Mouse (Mus musculus): ENCODE measurements around the gene Snx30. TPM values are rescaled to one million over a fixed set of nuclear protein-coding genes. Genes with fewer than 3 reads are reported as not detected.

Snx30 gene
- polyA plus RNA-seq, 1 experiment from 2014 or later = 16.5 TPM

DNA sequence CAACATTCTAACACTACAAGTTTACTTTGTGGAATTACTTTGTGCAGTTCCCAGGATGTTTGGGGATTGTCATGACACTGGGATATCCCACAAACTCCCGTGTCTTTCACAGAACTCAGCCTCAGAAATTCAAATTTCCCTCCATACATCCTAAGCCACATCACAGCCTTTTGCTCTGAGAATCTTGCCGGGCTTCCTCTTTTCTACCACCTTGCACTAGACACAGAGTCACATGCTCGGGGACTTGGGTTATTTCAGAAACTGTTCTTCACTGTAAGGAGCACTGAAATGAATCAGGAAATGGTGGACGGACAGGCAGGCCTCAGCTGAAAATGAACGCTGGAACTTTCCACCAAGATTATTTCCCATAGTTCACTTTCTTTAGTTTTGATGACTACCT lies 2.3 kb upstream of the Snx30 start:
- WGBS = 85% methylated on average over 5 of the region's 5 CpGs
- H3K9me3 ChIP-seq (ENCODE audit: control insufficient read depth, low read length) = no peaks in the 10 kb centered on the region
- no peak overlapping the region for H3K4me2 ChIP-seq (ENCODE audit: low read length)
- H3K9ac ChIP-seq (ENCODE audit: low read depth, low read length) = no peak overlapping the region
- ATAC-seq = no peak
- peaks cover 19% of the 10 kb centered on the region for H3K4me1 ChIP-seq (ENCODE audit: control insufficient read depth, insufficient read depth, low read depth, low read length)
- H3K27ac ChIP-seq (ENCODE audit: low read depth, low read length) = no peak overlapping the region
- H3K4me3 ChIP-seq (ENCODE audit: low read length) = no peak overlapping the region
- H3K27me3 ChIP-seq (replicated peaks; ENCODE audit: control insufficient read depth, insufficient read depth, low read length) = no peaks in the 10 kb centered on the region
- no peaks in the 10 kb centered on the region for H3K36me3 ChIP-seq (ENCODE audit: control insufficient read depth, insufficient read depth, low read length)

GRCm38 (mm10) chr4:59804754-59805153 lies 886 bp upstream of the Snx30 start:
- WGBS = 64% methylated on average over 1 of the region's 1 CpGs
- H3K9me3 ChIP-seq (ENCODE audit: control insufficient read depth, low read length) = no peaks in the 10 kb centered on the region
- ATAC-seq = no peak
- H3K27ac ChIP-seq (ENCODE audit: low read depth, low read length) = no peak overlapping the region
- peaks cover 19% of the 10 kb centered on the region for H3K4me1 ChIP-seq (ENCODE audit: control insufficient read depth, insufficient read depth, low read depth, low read length)
- H3K9ac ChIP-seq (ENCODE audit: low read depth, low read length) = no peak overlapping the region
- peak overlapping the region; percentile 87 for H3K4me2 ChIP-seq (ENCODE audit: low read length)
- peak overlapping the region; percentile 98 for H3K4me3 ChIP-seq (ENCODE audit: low read length)
- H3K27me3 ChIP-seq (replicated peaks; ENCODE audit: control insufficient read depth, insufficient read depth, low read length) = no peaks in the 10 kb centered on the region
- no peaks in the 10 kb centered on the region for H3K36me3 ChIP-seq (ENCODE audit: control insufficient read depth, insufficient read depth, low read length)

DNA sequence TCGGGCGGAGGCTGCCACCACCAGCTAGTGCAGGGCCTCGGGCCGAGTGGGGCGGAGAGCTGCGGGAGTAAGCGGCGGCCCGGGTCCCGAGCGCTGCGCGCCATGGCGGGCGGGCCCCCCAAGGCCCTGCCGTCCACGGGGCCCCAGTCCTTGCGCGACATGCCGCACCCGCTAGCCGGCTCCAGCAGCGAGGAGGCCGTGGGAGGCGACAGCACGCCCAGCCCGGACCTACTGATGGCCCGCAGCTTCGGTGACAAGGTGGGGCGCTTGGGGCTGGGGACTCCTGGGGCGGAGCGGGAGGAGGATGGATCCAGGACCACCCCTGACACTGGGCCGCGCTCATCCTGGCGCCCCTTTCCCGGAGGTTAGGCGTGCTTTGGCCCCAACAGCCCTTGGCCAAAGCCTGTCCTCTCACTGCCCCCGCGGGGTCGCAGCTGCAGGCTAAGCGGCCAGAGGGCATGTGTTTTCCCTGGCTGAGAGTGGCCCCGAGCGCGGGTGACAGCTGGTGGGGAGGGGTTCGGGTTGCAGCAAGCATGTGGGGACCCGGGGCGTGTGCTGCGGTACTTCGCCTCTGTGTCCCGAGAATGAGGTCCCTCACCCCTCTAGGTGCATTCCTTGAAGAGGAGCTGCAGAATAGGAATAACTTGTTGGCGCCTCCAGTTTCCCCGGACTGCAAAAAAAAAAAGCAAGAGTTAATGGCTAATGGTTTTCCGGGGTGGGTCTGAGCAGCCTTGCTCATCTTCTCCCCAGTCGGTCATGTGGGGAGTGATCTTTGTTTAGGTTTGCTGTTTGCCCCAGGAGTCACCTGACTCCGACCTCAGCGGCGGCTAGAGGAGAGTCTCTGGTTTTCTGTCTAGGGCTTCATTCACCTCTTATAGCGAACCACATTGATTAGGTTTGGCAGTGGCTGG lies 583 bp downstream of the Snx30 start:
- Histone ChIP-seq H3K4me2 (ENCODE audit: low read length) (peak overlapping the region; percentile 87), H3K36me3 (ENCODE audit: control insufficient read depth, insufficient read depth, low read length) (no peaks in the 10 kb centered on the region), H3K27ac (ENCODE audit: low read depth, low read length) (peak overlapping the region; percentile 84), H3K27me3 (replicated peaks; ENCODE audit: control insufficient read depth, insufficient read depth, low read length) (no peaks in the 10 kb centered on the region), H3K9me3 (ENCODE audit: control insufficient read depth, low read length) (no peaks in the 10 kb centered on the region), H3K9ac (ENCODE audit: low read depth, low read length) (peak overlapping the region; percentile 93), H3K4me3 (ENCODE audit: low read length) (peak overlapping the region; percentile 98), H3K4me1 (ENCODE audit: control insufficient read depth, insufficient read depth, low read depth, low read length) (peaks cover 19% of the 10 kb centered on the region)
- ATAC-seq = peak; percentile 61
- WGBS = under 1% methylated on average over 50 of the region's 58 CpGs

GRCm38 (mm10) chr4:59806879-59807195 lies 1.2 kb downstream of the Snx30 start:
- no peak for ATAC-seq
- peak overlapping the region; percentile 98 for H3K4me3 ChIP-seq (ENCODE audit: low read length)
- H3K4me1 ChIP-seq (ENCODE audit: control insufficient read depth, insufficient read depth, low read depth, low read length) = peaks cover 19% of the 10 kb centered on the region
- no peaks in the 10 kb centered on the region for H3K9me3 ChIP-seq (ENCODE audit: control insufficient read depth, low read length)
- 2% methylated on average over 9 of the region's 9 CpGs for WGBS
- H3K27me3 ChIP-seq (replicated peaks; ENCODE audit: control insufficient read depth, insufficient read depth, low read length) = no peaks in the 10 kb centered on the region
- peak overlapping the region; percentile 93 for H3K9ac ChIP-seq (ENCODE audit: low read depth, low read length)
- H3K4me2 ChIP-seq (ENCODE audit: low read length) = peak overlapping the region; percentile 87
- H3K27ac ChIP-seq (ENCODE audit: low read depth, low read length) = peak overlapping the region; percentile 84
- H3K36me3 ChIP-seq (ENCODE audit: control insufficient read depth, insufficient read depth, low read length) = no peaks in the 10 kb centered on the region

DNA sequence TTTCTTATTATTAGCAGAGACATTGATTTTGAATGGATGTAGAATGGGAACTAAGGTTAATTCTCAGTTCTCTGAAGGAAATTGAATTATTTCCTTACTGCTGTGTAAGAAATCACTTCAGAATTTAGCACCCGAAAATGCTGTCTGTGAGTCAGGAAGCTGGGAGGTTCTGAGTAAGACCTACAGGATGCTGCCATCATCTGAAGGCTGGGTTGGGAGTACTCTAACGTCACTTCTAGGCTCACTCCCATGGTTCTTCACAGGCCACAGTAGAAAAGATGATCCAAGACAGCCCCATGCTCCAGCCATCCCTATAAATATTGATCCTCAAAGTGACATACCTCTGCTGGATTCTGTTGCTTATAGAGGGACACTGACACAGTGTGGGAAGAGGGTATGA lies 1.9 kb downstream of the Snx30 start:
- H3K27me3 ChIP-seq (replicated peaks; ENCODE audit: control insufficient read depth, insufficient read depth, low read length) = no peaks in the 10 kb centered on the region
- no peaks in the 10 kb centered on the region for H3K9me3 ChIP-seq (ENCODE audit: control insufficient read depth, low read length)
- H3K9ac ChIP-seq (ENCODE audit: low read depth, low read length) = no peak overlapping the region
- no peaks in the 10 kb centered on the region for H3K36me3 ChIP-seq (ENCODE audit: control insufficient read depth, insufficient read depth, low read length)
- peak overlapping the region; percentile 98; the same call in 1 of the 2 replicates for H3K4me3 ChIP-seq (ENCODE audit: low read length)
- H3K4me1 ChIP-seq (ENCODE audit: control insufficient read depth, insufficient read depth, low read depth, low read length) = peaks cover 19% of the 10 kb centered on the region
- no peak for ATAC-seq
- H3K27ac ChIP-seq (ENCODE audit: low read depth, low read length) = no peak overlapping the region
- WGBS = 60% methylated on average over 2 of the region's 2 CpGs
- peak overlapping the region; percentile 87 for H3K4me2 ChIP-seq (ENCODE audit: low read length)

GRCm38 (mm10) chr4:59808396-59808795 lies 2.8 kb downstream of the Snx30 start:
- no peak overlapping the region for H3K4me2 ChIP-seq (ENCODE audit: low read length)
- peaks cover 19% of the 10 kb centered on the region for H3K4me1 ChIP-seq (ENCODE audit: control insufficient read depth, insufficient read depth, low read depth, low read length)

DNA sequence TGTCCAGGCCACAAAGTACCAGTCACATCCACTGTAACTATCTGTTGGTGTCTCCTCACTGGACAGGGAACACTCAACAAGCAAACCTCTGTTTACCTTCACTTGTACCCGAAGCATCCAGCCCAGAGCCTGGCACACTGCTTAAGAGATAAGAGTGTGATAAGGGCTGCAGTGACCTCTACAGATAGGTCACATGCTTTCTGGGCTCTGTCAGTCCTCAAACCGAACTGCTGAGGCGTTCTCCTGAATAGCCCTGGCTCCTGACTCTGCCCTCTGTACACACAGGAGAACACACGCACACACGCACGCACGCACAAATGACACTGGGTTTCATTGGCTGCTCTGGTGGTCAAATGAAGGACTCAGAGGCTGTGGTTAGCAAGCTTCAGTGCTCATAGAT lies 8.5 kb downstream of the Snx30 start:
- Histone ChIP-seq H3K9me3 (ENCODE audit: control insufficient read depth, low read length) (no peaks in the 10 kb centered on the region), H3K4me1 (ENCODE audit: control insufficient read depth, insufficient read depth, low read depth, low read length) (peaks cover 7% of the 10 kb centered on the region), H3K27ac (ENCODE audit: low read depth, low read length) (no peak overlapping the region), H3K4me2 (ENCODE audit: low read length) (no peak overlapping the region), H3K4me3 (ENCODE audit: low read length) (no peak overlapping the region), H3K9ac (ENCODE audit: low read depth, low read length) (no peak overlapping the region), H3K36me3 (ENCODE audit: control insufficient read depth, insufficient read depth, low read length) (no peaks in the 10 kb centered on the region), H3K27me3 (replicated peaks; ENCODE audit: control insufficient read depth, insufficient read depth, low read length) (no peaks in the 10 kb centered on the region)
- ATAC-seq = no peak
- 79% methylated on average over 7 of the region's 7 CpGs for WGBS

More at GRCm38 (mm10) chr4:59808396-59808795, 2.8 kb downstream of the Snx30 start:
- H3K27me3 ChIP-seq (replicated peaks; ENCODE audit: control insufficient read depth, insufficient read depth, low read length) = no peaks in the 10 kb centered on the region
- H3K27ac ChIP-seq (ENCODE audit: low read depth, low read length) = no peak overlapping the region
- H3K9me3 ChIP-seq (ENCODE audit: control insufficient read depth, low read length) = no peaks in the 10 kb centered on the region
- WGBS = 75% methylated on average over 5 of the region's 5 CpGs
- no peak overlapping the region for H3K9ac ChIP-seq (ENCODE audit: low read depth, low read length)
- H3K36me3 ChIP-seq (ENCODE audit: control insufficient read depth, insufficient read depth, low read length) = no peaks in the 10 kb centered on the region
- no peak for ATAC-seq
- H3K4me3 ChIP-seq (ENCODE audit: low read length) = no peak overlapping the region

- H3K4me2 ChIP-seq (ENCODE audit: low read length) = no peak overlapping the region
- no peak for ATAC-seq
- no peaks in the 10 kb centered on the region for H3K27me3 ChIP-seq (replicated peaks; ENCODE audit: control insufficient read depth, insufficient read depth, low read length)
- WGBS = 82% methylated on average over 4 of the region's 4 CpGs
- H3K27ac ChIP-seq (ENCODE audit: low read depth, low read length) = no peak overlapping the region
- H3K4me3 ChIP-seq (ENCODE audit: low read length) = no peak overlapping the region
- no peak overlapping the region for H3K9ac ChIP-seq (ENCODE audit: low read depth, low read length)
- H3K4me1 ChIP-seq (ENCODE audit: control insufficient read depth, insufficient read depth, low read depth, low read length) = peaks cover 14% of the 10 kb centered on the region
- no peaks in the 10 kb centered on the region for H3K9me3 ChIP-seq (ENCODE audit: control insufficient read depth, low read length)
- no peaks in the 10 kb centered on the region for H3K36me3 ChIP-seq (ENCODE audit: control insufficient read depth, insufficient read depth, low read length)
These were observed 9.6 kb downstream of the Snx30 start for GRCm38 (mm10) chr4:59815121-59815810.

DNA sequence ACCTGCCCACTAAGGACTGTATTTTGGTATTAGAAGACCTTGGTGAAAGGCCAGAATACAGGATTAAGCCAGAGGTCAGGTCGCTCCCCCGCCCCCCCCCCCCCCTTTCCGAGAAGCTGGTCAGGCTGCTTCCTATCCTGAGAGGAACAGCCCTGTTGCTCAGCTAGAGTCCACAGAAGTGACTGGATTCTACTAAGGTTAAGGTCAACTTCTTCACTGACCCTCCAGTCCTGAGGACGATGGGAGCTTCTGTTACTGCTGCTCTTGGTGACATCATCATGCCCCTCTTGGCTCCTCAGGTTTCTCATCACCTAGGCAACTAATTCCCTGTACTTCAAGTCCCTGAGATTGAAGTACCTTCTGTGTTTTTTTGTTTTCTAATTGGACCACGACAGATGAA lies 10.4 kb downstream of the Snx30 start:
- no peak for ATAC-seq
- H3K9me3 ChIP-seq (ENCODE audit: control insufficient read depth, low read length) = no peaks in the 10 kb centered on the region
- no peaks in the 10 kb centered on the region for H3K36me3 ChIP-seq (ENCODE audit: control insufficient read depth, insufficient read depth, low read length)
- 59% methylated on average over 4 of the region's 5 CpGs for WGBS
- no peak overlapping the region for H3K9ac ChIP-seq (ENCODE audit: low read depth, low read length)
- H3K27ac ChIP-seq (ENCODE audit: low read depth, low read length) = no peak overlapping the region
- no peak overlapping the region for H3K4me3 ChIP-seq (ENCODE audit: low read length)
- H3K4me2 ChIP-seq (ENCODE audit: low read length) = no peak overlapping the region
- no peaks in the 10 kb centered on the region for H3K27me3 ChIP-seq (replicated peaks; ENCODE audit: control insufficient read depth, insufficient read depth, low read length)
- peaks cover 14% of the 10 kb centered on the region for H3K4me1 ChIP-seq (ENCODE audit: control insufficient read depth, insufficient read depth, low read depth, low read length)

Data from hindbrain, embryonic 16.5 days (tissue).